Mouse (Mus musculus) urinary bladder, adult 2 months (tissue): ENCODE measurements around the gene Card10. TPM values are rescaled to one million over a fixed set of nuclear protein-coding genes. Genes with fewer than 3 reads are reported as not detected.

ENCODE experiments used
- DNase-seq: peaks from one replicate; pipeline ENCODE4 v3.0.0; 2022; ENCODE audit warnings: low spot score
- polyA plus RNA-seq: library from polyadenylated mRNA; depleted of rRNA; stranded (reverse); fragments of >200 nt; gene quantifications from 2 replicates; pipeline ENCODE4 v1.2.3, GENCODE M21; 2012

Gene Card10
- polyA plus RNA-seq, 1 experiment = 9.5 TPM

GRCm38 (mm10) chr15:78772856-78773255, 30.0 kb downstream of the Card10 start:
- DNase-seq = no peak

- DNase-seq = no peak
Observed at GRCm38 (mm10) chr15:78772368-78772763, 30.5 kb downstream of the Card10 start.

GRCm38 (mm10) chr15:78771531-78772367, 31.1 kb downstream of the Card10 start:
- no peak for DNase-seq

- DNase-seq = no peak
Observed at GRCm38 (mm10) chr15:78770983-78771355, 31.9 kb downstream of the Card10 start.

- DNase-seq = no peak
Observed at GRCm38 (mm10) chr15:78770234-78770982, 32.4 kb downstream of the Card10 start.

- no peak for DNase-seq
Observed at GRCm38 (mm10) chr15:78769064-78769463, 33.8 kb downstream of the Card10 start.

GRCm38 (mm10) chr15:78763704-78764103, 39.1 kb downstream of the Card10 start:
- no peak for DNase-seq

- DNase-seq = no peak
Observed at GRCm38 (mm10) chr15:78763210-78763609, 39.6 kb downstream of the Card10 start.

- no peak for DNase-seq
Observed at GRCm38 (mm10) chr15:78761112-78761511, 41.7 kb downstream of the Card10 start.

- DNase-seq = no peak
Observed at GRCm38 (mm10) chr15:78758132-78758531, 44.7 kb downstream of the Card10 start.

- DNase-seq = no peak
Observed at GRCm38 (mm10) chr15:78755966-78756725, 46.7 kb downstream of the Card10 start.

GRCm38 (mm10) chr15:78755226-78755625, 47.6 kb downstream of the Card10 start:
- no peak for DNase-seq

- DNase-seq = no peak
Observed at GRCm38 (mm10) chr15:78754144-78754543, 48.7 kb downstream of the Card10 start.

- no peak for DNase-seq
Observed at GRCm38 (mm10) chr15:78752991-78753390, 49.9 kb downstream of the Card10 start.

- DNase-seq = no peak
Observed at GRCm38 (mm10) chr15:78750608-78751350, 52.1 kb downstream of the Card10 start.

- DNase-seq = no peak
Observed at GRCm38 (mm10) chr15:78749855-78750254, 53.0 kb downstream of the Card10 start.

- peak; percentile 45 for DNase-seq
Observed at GRCm38 (mm10) chr15:78744206-78744605, 58.6 kb downstream of the Card10 start.

- DNase-seq = no peak
Observed at GRCm38 (mm10) chr15:78742831-78743230, 60.0 kb downstream of the Card10 start.

- DNase-seq = no peak
Observed at GRCm38 (mm10) chr15:78740662-78741061, 62.2 kb downstream of the Card10 start.

- DNase-seq = no peak
Observed at GRCm38 (mm10) chr15:78737146-78737545, 65.7 kb downstream of the Card10 start.

GRCm38 (mm10) chr15:78736681-78737100, 66.2 kb downstream of the Card10 start:
- DNase-seq = no peak
